14 mouse cellular contexts compared by ENCODE assay signal in the genomic region with DNA sequence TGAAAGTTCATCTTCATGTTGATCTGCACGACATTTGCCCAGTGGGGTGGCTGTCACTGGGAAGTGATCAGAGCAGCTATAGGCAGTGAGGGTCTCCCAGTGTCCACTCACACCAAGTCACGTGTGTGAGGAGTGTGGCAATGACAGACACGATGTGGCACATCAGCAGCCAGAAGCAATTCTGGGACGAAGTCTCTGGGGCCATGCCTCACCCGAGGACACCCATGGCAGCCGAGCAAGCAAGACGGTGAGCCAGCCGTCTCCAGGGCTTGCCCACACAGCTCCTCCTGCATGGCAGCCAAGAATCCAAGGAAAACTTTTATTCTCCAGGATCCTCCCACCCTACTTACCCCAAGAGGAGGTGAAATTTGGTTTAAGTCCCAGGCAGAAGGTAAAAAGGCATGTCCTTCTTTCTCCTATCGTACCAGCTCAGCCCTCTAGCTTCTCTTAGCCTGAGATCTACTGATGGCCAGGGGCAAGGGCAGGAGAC. TPM values are rescaled to one million over a fixed set of nuclear protein-coding genes. Genes with fewer than 3 reads are reported as not detected.
"Had no signal": no experiment of that assay in that cellular context is flagged by ENCODE, and none has a peak within 500 bp of the region (broad histone marks: within the 10 kb centered on the region; RNA-seq: fewer than 3 reads in every experiment).

No protein-coding gene starts in this region.

- H3K36me3 ChIP-seq: midbrain, embryonic 15.5 days had no signal

- H3K27ac ChIP-seq: midbrain, embryonic 13.5 days; midbrain, embryonic 15.5 days; neural tube, embryonic 12.5 days; stomach, embryonic 15.5 days; stomach, postnatal 0 days had no signal

- H3K9ac ChIP-seq: lung, embryonic 14.5 days; midbrain, embryonic 13.5 days; midbrain, embryonic 15.5 days; neural tube, embryonic 12.5 days; stomach, embryonic 15.5 days had no signal

- H3K27me3 ChIP-seq: megakaryocyte, embryonic 14.5 days; midbrain, embryonic 13.5 days; midbrain, embryonic 15.5 days; neural tube, embryonic 12.5 days; stomach, embryonic 15.5 days had no signal

- ATAC-seq: midbrain, embryonic 13.5 days; midbrain, embryonic 15.5 days had no signal

- DNase-seq: lung, embryonic 14.5 days; lung, postnatal 10 days; lung, postnatal 4 days; right cerebral cortex, postnatal 14 days; thymus, adult 2 months; thymus, postnatal 25 days; thymus, postnatal 4 days had no signal

- H3K4me3 ChIP-seq: megakaryocyte, embryonic 14.5 days; midbrain, embryonic 13.5 days; midbrain, embryonic 15.5 days; neural tube, embryonic 12.5 days; stomach, embryonic 15.5 days had no signal

RNA-seq across cellular contexts. Expression of gene Dcdc2b, which starts 1.8 kb away (rescaled TPM):
- total RNA-seq: monocyte, adult 5-6 weeks had no signal
